Mouse (Mus musculus) forebrain, embryonic 14.5 days (tissue): ENCODE data around the gene Zfp593. TPM values are rescaled to one million over a fixed set of nuclear protein-coding genes. Genes with fewer than 3 reads are reported as not detected.

ENCODE experiments used
- ATAC-seq: fragments of 200-750 bp; cut with Nextera tagmentation; 2 replicates; pipeline ENCODE4 v1.8.0; 2017; ENCODE audit warnings: mild to moderate bottlenecking, moderate library complexity
- DNase-seq: peaks from one replicate; pipeline ENCODE4 v3.0.0-alpha.2; 2015; ENCODE audit warnings: low spot score
- H3K27ac ChIP-seq: fragments of 300-500 bp; sonication (generic); 2 replicates; pipeline ENCODE4 v1.5.1; 2014; ENCODE audit warnings: low read depth, mild to moderate bottlenecking, control low read depth, low read length, moderate library complexity
- H3K27me3 ChIP-seq: fragments of 300-500 bp; sonication (generic); replicated peaks from 2 replicates; pipeline ENCODE4 v1.6.1; 2014; ENCODE audit warnings: low read length, control low read depth, mixed read lengths; ENCODE audit not compliant: control insufficient read depth, insufficient read depth
- H3K36me3 ChIP-seq: fragments of 300-500 bp; sonication (generic); 2 replicates; pipeline ENCODE4 v1.6.1; 2014; ENCODE audit warnings: low read length, control low read depth; ENCODE audit not compliant: control insufficient read depth, insufficient read depth
- H3K4me1 ChIP-seq: fragments of 300-500 bp; sonication (generic); 2 replicates; pipeline ENCODE4 v1.6.1; 2014; ENCODE audit warnings: antibody characterized with exemption, low read length, control low read depth; ENCODE audit not compliant: control insufficient read depth, insufficient read depth
- H3K4me2 ChIP-seq: fragments of 300-500 bp; sonication (generic); 2 replicates; pipeline ENCODE4 v1.6.1; 2014; ENCODE audit warnings: mild to moderate bottlenecking, control low read depth, low read length
- H3K4me3 ChIP-seq: fragments of 300-500 bp; sonication (generic); 2 replicates; pipeline ENCODE4 v1.5.1; 2014; ENCODE audit warnings: low read depth, low read length, control low read depth
- H3K9ac ChIP-seq: fragments of 300-500 bp; sonication (generic); 2 replicates; pipeline ENCODE4 v1.6.1; 2014; ENCODE audit warnings: mild to moderate bottlenecking, low read length, control low read depth, moderate library complexity
- H3K9me3 ChIP-seq: fragments of 300-500 bp; sonication (generic); replicated peaks from 2 replicates; pipeline ENCODE4 v1.6.1; 2016; ENCODE audit warnings: low read length, control low read depth, mixed read lengths; ENCODE audit not compliant: control insufficient read depth
- WGBS: fragments of 180-500 bp; shearing (Covaris S2); extraction: QIAGEN DNeasy Blood & Tissue Kit; methylation state at CpG from one replicate; pipeline ENCODE4 v1.1.7; 2014; 5-methylcytosine and 5-hydroxymethylcytosine counted together
- polyA plus RNA-seq: library from polyadenylated mRNA; unstranded; fragments of >200 nt; fragmentation: Nextera tagmentation; extraction: Ambion mirVana; gene quantifications from 2 replicates; pipeline ENCODE4 v1.2.1, GENCODE M21; 2014

Zfp593 gene
- polyA plus RNA-seq, 1 experiment from 2014 or later = 14.4 TPM

GRCm38 (mm10) chr4:134206488-134207053 lies 38.8 kb downstream of the Zfp593 start:
- no peak overlapping the region for H3K4me3 ChIP-seq
- ATAC-seq (no peak), DNase-seq (no peak)
- H3K4me2 ChIP-seq = no peak overlapping the region
- no peak overlapping the region for H3K9ac ChIP-seq
- H3K27ac ChIP-seq = no peak overlapping the region
- H3K4me1 ChIP-seq = no peaks in the 10 kb centered on the region
- no peaks in the 10 kb centered on the region for H3K27me3 ChIP-seq
- no peaks in the 10 kb centered on the region for H3K9me3 ChIP-seq
- WGBS = 73% methylated on average over 6 of the region's 6 CpGs
- H3K36me3 ChIP-seq = no peaks in the 10 kb centered on the region

GRCm38 (mm10) chr4:134203340-134203896 lies 42.0 kb downstream of the Zfp593 start:
- Histone ChIP-seq H3K36me3 (no peaks in the 10 kb centered on the region), H3K27me3 (no peaks in the 10 kb centered on the region), H3K9me3 (no peaks in the 10 kb centered on the region), H3K9ac (no peak overlapping the region), H3K4me2 (no peak overlapping the region), H3K27ac (no peak overlapping the region), H3K4me1 (no peaks in the 10 kb centered on the region), H3K4me3 (no peak overlapping the region)
- WGBS = 91% methylated on average over 17 of the region's 17 CpGs
- DNase-seq (no peak), ATAC-seq (no peak)

DNA sequence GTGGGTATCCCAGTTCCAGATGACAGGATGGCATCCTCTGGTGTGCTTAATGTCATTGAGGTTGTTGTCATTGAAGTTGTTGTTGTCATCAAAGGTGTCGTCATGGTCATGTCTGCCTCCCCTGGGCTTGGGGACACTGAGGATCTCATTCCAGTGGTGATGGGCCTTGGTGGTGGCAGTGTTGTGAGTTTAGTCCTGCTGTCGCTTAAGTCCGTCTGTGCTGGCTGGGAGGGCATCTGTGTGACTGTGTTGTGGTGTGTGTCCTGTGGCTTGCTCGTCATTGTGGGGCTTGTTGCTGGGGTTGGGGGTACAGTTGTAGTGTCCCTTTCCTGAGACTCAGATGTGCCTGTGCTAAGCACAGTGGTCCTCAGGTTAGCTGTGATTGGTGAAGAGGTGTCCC lies 42.5 kb downstream of the Zfp593 start, which contains the start of gene Gm7534:
Gene Gm7534, minus strand, starts transcription at position 101 of the 400 bp plus-strand sequence.
- H3K9ac ChIP-seq = no peak within 1 kb of the TSS
- H3K36me3 ChIP-seq = no peaks in the 10 kb centered on the region
- H3K4me2 ChIP-seq = no peak within 1 kb of the TSS
- no peaks in the 10 kb centered on the region for H3K4me1 ChIP-seq
- WGBS = 92% methylated on average over 4 of the region's 4 CpGs
- ATAC-seq (no peak), DNase-seq (no peak)
- no peaks in the 10 kb centered on the region for H3K9me3 ChIP-seq
- no peak within 1 kb of the TSS for H3K4me3 ChIP-seq
- no peaks in the 10 kb centered on the region for H3K27me3 ChIP-seq
- no peak within 1 kb of the TSS for H3K27ac ChIP-seq

DNA sequence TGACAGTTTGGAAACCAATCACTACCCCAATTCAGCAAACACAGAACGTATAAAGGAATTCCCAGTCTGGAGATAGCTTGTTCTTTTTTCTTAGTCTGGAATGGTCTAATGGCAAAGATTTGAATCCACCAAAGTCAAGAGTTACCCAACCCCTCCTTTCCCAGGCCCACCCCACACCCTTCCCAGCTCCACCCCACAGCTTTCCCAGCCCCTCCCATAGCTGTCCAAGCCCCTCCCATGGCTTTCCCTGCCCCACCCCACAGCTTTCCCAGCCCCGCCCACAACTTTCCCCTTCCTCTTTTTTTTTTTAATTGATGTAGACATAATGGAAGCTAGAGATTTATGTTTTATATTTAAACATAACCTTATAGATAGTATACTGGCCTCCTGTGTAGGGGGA lies 46.0 kb downstream of the Zfp593 start:
- H3K4me2 ChIP-seq = no peak overlapping the region
- ATAC-seq (no peak), DNase-seq (no peak)
- H3K27me3 ChIP-seq = no peaks in the 10 kb centered on the region
- WGBS = 76% methylated on average over 2 of the region's 2 CpGs
- no peak overlapping the region for H3K4me3 ChIP-seq
- no peaks in the 10 kb centered on the region for H3K36me3 ChIP-seq
- H3K27ac ChIP-seq = no peak overlapping the region
- no peaks in the 10 kb centered on the region for H3K4me1 ChIP-seq
- H3K9me3 ChIP-seq = no peaks in the 10 kb centered on the region
- H3K9ac ChIP-seq = no peak overlapping the region

Other genes with a start within 250 kb of the Zfp593 start
- 52.7 and 57.0 TPM in 2 replicates for gene Dhdds, start 244.7 kb downstream of the Zfp593 start, polyA plus RNA-seq
- gene Lin28a, start 226.8 kb downstream of the Zfp593 start, polyA plus RNA-seq = not detected in 2 replicates
- not detected in 2 replicates for gene Zfp683, start 191.8 kb downstream of the Zfp593 start, polyA plus RNA-seq
- gene Crybg2, start 184.8 kb downstream of the Zfp593 start, polyA plus RNA-seq = 0.72 and 1.9 TPM in 2 replicates
- gene Cd52, start 150.5 kb downstream of the Zfp593 start, polyA plus RNA-seq = 1.3 and 2.3 TPM in 2 replicates
- 9.0 and 12.5 TPM in 2 replicates for gene Ubxn11, start 143.0 kb downstream of the Zfp593 start, polyA plus RNA-seq
- gene Sh3bgrl3, start 116.8 kb downstream of the Zfp593 start, polyA plus RNA-seq = 351 and 372 TPM in 2 replicates
- gene Cep85, start 58.5 kb downstream of the Zfp593 start, polyA plus RNA-seq = 20.1 and 21.3 TPM in 2 replicates
- not detected in 2 replicates for gene Gm7534, start 42.6 kb downstream of the Zfp593 start, polyA plus RNA-seq
- gene Catsper4, start 18.2 kb downstream of the Zfp593 start, polyA plus RNA-seq = not detected in 2 replicates
- 0.36 TPM in 1 of 2 replicates, not detected in the other for gene Cnksr1, start 7.2 kb downstream of the Zfp593 start, polyA plus RNA-seq
- gene E130218I03Rik, start 1.9 kb downstream of the Zfp593 start, polyA plus RNA-seq = 0.17 TPM in 1 of 2 replicates, not detected in the other
- not detected in 2 replicates for gene Gm30191, start 1.3 kb upstream of the Zfp593 start, polyA plus RNA-seq
- 10.1 and 11.6 TPM in 2 replicates for gene Grrp1, start 8.5 kb upstream of the Zfp593 start, polyA plus RNA-seq
- gene Pdik1l, start 42.3 kb upstream of the Zfp593 start, polyA plus RNA-seq = 32.2 and 40.5 TPM in 2 replicates
- not detected in 2 replicates for gene Trim63, start 69.5 kb upstream of the Zfp593 start, polyA plus RNA-seq
- 0.05 and 0.06 TPM in 2 replicates for gene Slc30a2, start 97.6 kb upstream of the Zfp593 start, polyA plus RNA-seq
- 0.14 and 0.25 TPM in 2 replicates for gene Extl1, start 138.3 kb upstream of the Zfp593 start, polyA plus RNA-seq
- 7.6 and 9.8 TPM in 2 replicates for gene Pafah2, start 150.7 kb upstream of the Zfp593 start, polyA plus RNA-seq
- 7,624 and 8,172 TPM in 2 replicates for gene Stmn1, start 222.7 kb upstream of the Zfp593 start, polyA plus RNA-seq